Mouse (Mus musculus) midbrain, embryonic 16.5 days (tissue): ENCODE results near the gene Yes1. TPM values are rescaled to one million over a fixed set of nuclear protein-coding genes. Genes with fewer than 3 reads are reported as not detected.
A peak's percentile ranks its signal among the peaks of the same experiment; 100 is the strongest.
"Not testable (repeated sequence)": the region's sequence is repeated elsewhere in the genome, so short reads cannot be mapped to it uniquely, and the experiment has no call there.

Source experiments
- ATAC-seq: fragments of 200-750 bp; cut with Nextera tagmentation; 2 replicates; pipeline ENCODE4 v1.8.0; 2017; ENCODE audit warnings: moderate TSS enrichment
- H3K27ac ChIP-seq: fragments of 300-500 bp; sonication (generic); 2 replicates; pipeline ENCODE4 v1.5.1; 2014; ENCODE audit warnings: mild to moderate bottlenecking, low read length, mixed read lengths
- H3K27me3 ChIP-seq: fragments of 300-500 bp; sonication (generic); 2 replicates; pipeline ENCODE4 v1.6.1; 2014; ENCODE audit warnings: low read depth, low read length, mixed read lengths; ENCODE audit not compliant: control insufficient read depth, insufficient read depth
- H3K36me3 ChIP-seq: fragments of 300-500 bp; sonication (generic); 2 replicates; pipeline ENCODE4 v1.6.1; 2014; ENCODE audit warnings: mild to moderate bottlenecking, low read length, moderate library complexity, mixed read lengths; ENCODE audit not compliant: control insufficient read depth, insufficient read depth
- H3K4me1 ChIP-seq: fragments of 300-500 bp; sonication (generic); 2 replicates; pipeline ENCODE4 v1.6.1; 2014; ENCODE audit warnings: mild to moderate bottlenecking, low read length, mixed read lengths; ENCODE audit not compliant: control insufficient read depth, insufficient read depth
- H3K4me2 ChIP-seq: fragments of 300-500 bp; sonication (generic); 2 replicates; pipeline ENCODE4 v1.6.1; 2014; ENCODE audit warnings: mild to moderate bottlenecking, low read length, mixed read lengths
- H3K4me3 ChIP-seq: fragments of 300-500 bp; sonication (generic); 2 replicates; pipeline ENCODE4 v1.5.1; 2014; ENCODE audit warnings: low read depth, mild to moderate bottlenecking, low read length, moderate library complexity, mixed read lengths
- H3K9ac ChIP-seq: fragments of 300-500 bp; sonication (generic); 2 replicates; pipeline ENCODE4 v1.6.1; 2014; ENCODE audit warnings: low read depth, low read length, mixed read lengths
- H3K9me3 ChIP-seq: fragments of 300-500 bp; sonication (generic); replicated peaks from 2 replicates; pipeline ENCODE4 v1.6.1; 2014; ENCODE audit warnings: mild to moderate bottlenecking, low read length, mixed read lengths; ENCODE audit not compliant: control insufficient read depth, poor library complexity, severe bottlenecking
- WGBS: fragments of 180-500 bp; shearing (Covaris S2); extraction: QIAGEN DNeasy Blood & Tissue Kit; methylation state at CpG from one replicate; pipeline ENCODE4 v1.1.7; 2014; 5-methylcytosine and 5-hydroxymethylcytosine counted together
- polyA plus RNA-seq: library from polyadenylated mRNA; unstranded; fragments of >200 nt; fragmentation: Nextera tagmentation; extraction: Ambion mirVana; gene quantifications from 2 replicates; pipeline ENCODE4 v1.2.1, GENCODE M21; 2015

The Yes1 gene
- polyA plus RNA-seq, 1 experiment from 2014 or later, result 18.6 TPM

DNA sequence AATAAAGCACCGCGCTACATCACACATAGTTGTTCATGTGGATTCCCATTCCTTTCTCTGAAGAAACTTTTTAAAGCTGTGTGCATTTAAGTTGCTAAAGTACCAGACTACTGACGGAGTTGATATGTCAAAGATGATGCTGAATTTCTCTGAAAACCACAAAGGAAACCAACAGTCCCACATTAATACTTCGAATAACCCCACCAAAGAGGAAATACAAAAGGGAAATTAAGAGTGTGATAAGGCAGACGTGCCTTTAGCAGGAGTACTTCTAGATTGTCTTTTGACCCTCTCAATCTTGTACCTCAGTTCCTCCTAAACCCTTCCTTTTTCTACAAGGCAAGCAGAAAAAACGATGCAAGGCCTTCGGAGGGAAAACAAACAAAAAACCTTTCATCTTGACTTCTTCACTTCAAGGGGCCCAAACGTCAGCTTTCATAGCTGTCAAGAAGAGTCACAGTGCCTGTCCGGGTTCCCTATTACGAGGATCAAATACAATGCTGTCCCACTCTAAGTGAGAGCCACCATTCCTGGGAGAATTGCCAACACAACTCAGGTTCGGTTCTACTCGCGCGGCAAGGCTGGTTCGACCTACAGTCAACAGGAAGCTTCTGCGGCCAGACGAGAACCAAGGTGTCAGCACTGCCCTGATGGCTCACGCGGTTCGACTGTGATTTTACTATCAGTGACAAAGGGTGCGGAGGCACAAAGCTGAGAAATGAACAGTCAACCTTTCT lies 739 bp upstream of the Yes1 start:
- H3K27me3 ChIP-seq, result no peaks in the 10 kb centered on the region
- H3K9me3 ChIP-seq, result no peaks in the 10 kb centered on the region
- H3K27ac ChIP-seq, result peak overlapping the region; percentile 86
- no peaks in the 10 kb centered on the region for H3K36me3 ChIP-seq
- peak overlapping the region; percentile 87 for H3K4me2 ChIP-seq
- peak overlapping the region; percentile 94 for H3K9ac ChIP-seq
- H3K4me1 ChIP-seq, result peaks cover 14% of the 10 kb centered on the region
- peak; percentile 73 for ATAC-seq
- 17% methylated on average over 21 of the region's 21 CpGs for WGBS
- H3K4me3 ChIP-seq, result peak overlapping the region; percentile 96

DNA sequence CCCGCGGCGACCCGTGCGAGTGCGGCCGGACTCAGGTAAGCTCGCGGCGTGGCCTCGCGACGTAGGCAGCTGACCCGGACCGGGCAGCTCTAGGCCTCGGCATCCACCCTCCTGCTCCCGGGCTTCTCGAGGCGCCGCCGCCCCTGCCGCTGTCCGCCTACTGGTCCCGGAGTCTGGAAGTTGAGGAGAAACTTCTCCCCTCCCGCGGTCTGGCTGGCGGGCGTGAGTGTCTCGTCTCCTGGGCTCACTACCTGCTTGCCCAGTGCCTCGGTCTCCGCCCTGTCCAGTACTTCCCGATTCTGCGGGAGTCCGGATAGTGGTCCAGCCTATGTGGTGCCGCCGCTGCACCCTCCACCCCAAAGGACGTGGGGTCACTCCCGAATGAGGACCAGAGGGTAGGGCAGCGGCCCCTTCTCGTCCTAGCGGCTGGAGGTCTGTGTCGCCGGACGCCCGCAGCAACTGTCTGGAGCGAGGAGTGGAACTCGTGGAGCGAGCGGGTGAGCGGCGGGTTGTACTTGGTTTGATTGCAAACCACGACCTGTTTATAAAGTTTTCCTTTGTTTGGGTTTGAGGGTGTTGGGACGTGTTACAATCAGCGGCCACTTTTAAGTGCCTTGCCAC lies 480 bp downstream of the Yes1 start:
- Histone ChIP-seq H3K27me3 (no peaks in the 10 kb centered on the region), H3K4me2 (peak overlapping the region; percentile 87), H3K36me3 (no peaks in the 10 kb centered on the region), H3K9me3 (no peaks in the 10 kb centered on the region), H3K9ac (peak overlapping the region; percentile 94), H3K4me3 (peak overlapping the region; percentile 96), H3K4me1 (peaks cover 17% of the 10 kb centered on the region), H3K27ac (peak overlapping the region; percentile 86)
- ATAC-seq, result peak; percentile 83
- under 1% methylated on average over 48 of the region's 54 CpGs for whole genome bisulfite sequencing

- no peak for ATAC-seq
- H3K9ac ChIP-seq, result no peak overlapping the region
- no peak overlapping the region for H3K4me2 ChIP-seq
- peaks cover 17% of the 10 kb centered on the region for H3K4me1 ChIP-seq
- WGBS, result 65% methylated on average over 2 of the region's 2 CpGs
- no peaks in the 10 kb centered on the region for H3K27me3 ChIP-seq
- H3K9me3 ChIP-seq, result no peaks in the 10 kb centered on the region
- H3K36me3 ChIP-seq, result no peaks in the 10 kb centered on the region
- peak overlapping the region; percentile 58 for H3K27ac ChIP-seq
- H3K4me3 ChIP-seq, result no peak overlapping the region
These were observed 3.3 kb downstream of the Yes1 start for GRCm38 (mm10) chr5:32614291-32614690.

DNA sequence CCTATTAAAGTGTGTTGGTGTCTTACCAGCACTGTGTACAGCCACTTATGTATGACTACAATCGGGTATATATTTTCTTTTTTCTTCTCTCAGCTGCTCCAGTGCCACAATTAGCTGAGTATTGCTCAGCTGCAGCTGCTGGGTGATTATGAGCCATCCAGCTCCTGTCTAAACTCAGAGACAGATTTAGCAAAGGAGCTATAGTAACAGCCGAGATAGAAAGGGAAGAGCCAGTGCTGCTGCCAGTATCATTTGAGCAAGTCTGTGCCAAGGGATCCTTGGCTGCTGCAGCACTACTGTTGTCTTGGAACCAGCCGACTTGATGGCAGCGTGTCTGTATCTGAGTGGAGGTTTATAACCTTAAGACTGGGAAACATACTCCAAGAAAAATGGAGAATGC lies 3.7 kb downstream of the Yes1 start:
- peak overlapping the region; percentile 58 for H3K27ac ChIP-seq
- H3K4me3 ChIP-seq, result no peak overlapping the region
- WGBS, result 60% methylated on average over 4 of the region's 4 CpGs
- peaks cover 17% of the 10 kb centered on the region for H3K4me1 ChIP-seq
- no peak overlapping the region for H3K9ac ChIP-seq
- H3K4me2 ChIP-seq, result no peak overlapping the region
- H3K9me3 ChIP-seq, result no peaks in the 10 kb centered on the region
- no peak for ATAC-seq
- no peaks in the 10 kb centered on the region for H3K36me3 ChIP-seq
- no peaks in the 10 kb centered on the region for H3K27me3 ChIP-seq

DNA sequence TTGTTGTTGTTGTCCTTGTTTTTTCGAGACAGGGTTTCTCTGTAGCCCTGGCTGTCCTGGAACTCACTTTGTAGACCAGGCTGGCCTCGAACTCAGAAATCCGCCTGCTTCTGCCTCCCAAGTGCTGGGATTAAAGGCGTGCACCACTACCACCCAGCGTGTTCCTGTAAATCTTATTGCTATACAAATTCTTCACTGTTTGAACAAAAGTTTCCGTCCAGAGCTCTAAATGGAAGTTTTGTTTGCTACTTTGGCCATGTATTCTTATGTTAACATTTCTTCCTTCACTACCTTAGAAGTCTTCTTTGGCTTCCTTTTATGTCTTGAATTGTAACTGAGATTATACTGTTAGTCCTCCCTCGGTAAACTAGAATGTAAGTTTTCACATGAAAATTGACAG lies 5.5 kb downstream of the Yes1 start:
- not testable (repeated sequence) for H3K36me3 ChIP-seq, H3K4me2 ChIP-seq, H3K9me3 ChIP-seq, ATAC-seq, H3K4me3 ChIP-seq, H3K27ac ChIP-seq, H3K9ac ChIP-seq, H3K27me3 ChIP-seq
- WGBS, result 85% methylated on average over 7 of the region's 7 CpGs
- H3K4me1 ChIP-seq, result peaks cover 13% of the 10 kb centered on the region

- ATAC-seq, result no peak
- no peaks in the 10 kb centered on the region for H3K27me3 ChIP-seq
- H3K36me3 ChIP-seq, result no peaks in the 10 kb centered on the region
- no peak overlapping the region for H3K27ac ChIP-seq
- WGBS, result 88% methylated on average over 1 of the region's 1 CpGs
- H3K4me2 ChIP-seq, result no peak overlapping the region
- no peak overlapping the region for H3K9ac ChIP-seq
- no peaks in the 10 kb centered on the region for H3K9me3 ChIP-seq
- H3K4me3 ChIP-seq, result no peak overlapping the region
- H3K4me1 ChIP-seq, result peaks cover 6% of the 10 kb centered on the region; the same call in 1 of the 2 replicates
These were observed 6.9 kb downstream of the Yes1 start for GRCm38 (mm10) chr5:32617851-32618250.

GRCm38 (mm10) chr5:32623649-32624048 lies 12.7 kb downstream of the Yes1 start:
- no peak overlapping the region for H3K9ac ChIP-seq
- H3K4me1 ChIP-seq, result no peaks in the 10 kb centered on the region
- H3K4me3 ChIP-seq, result no peak overlapping the region
- ATAC-seq, result no peak
- no peaks in the 10 kb centered on the region for H3K9me3 ChIP-seq
- no peak overlapping the region for H3K27ac ChIP-seq
- H3K27me3 ChIP-seq, result no peaks in the 10 kb centered on the region
- H3K36me3 ChIP-seq, result no peaks in the 10 kb centered on the region
- H3K4me2 ChIP-seq, result no peak overlapping the region

DNA sequence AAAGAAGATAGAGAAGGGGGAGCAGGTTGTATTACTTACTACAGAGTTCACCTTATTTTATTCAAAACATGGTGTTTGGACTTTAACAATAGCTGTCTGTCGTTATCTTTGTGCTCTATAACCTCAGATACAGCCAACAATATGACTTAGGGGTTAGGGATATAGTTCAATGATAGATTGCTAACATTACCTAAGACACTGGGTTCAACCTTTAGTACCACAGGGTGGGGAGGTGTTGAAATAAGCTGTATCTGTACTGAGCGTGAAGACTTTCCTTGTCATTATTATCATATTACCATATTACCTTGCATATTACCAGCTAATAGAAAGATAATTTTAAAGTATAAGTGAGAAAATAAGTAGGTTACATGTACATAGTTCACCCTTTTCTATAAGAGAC lies 13.8 kb downstream of the Yes1 start:
- no peaks in the 10 kb centered on the region for H3K4me1 ChIP-seq
- 96% methylated on average over 2 of the region's 2 CpGs for WGBS
- no peaks in the 10 kb centered on the region for H3K27me3 ChIP-seq
- no peak overlapping the region for H3K4me3 ChIP-seq
- no peaks in the 10 kb centered on the region for H3K9me3 ChIP-seq
- H3K9ac ChIP-seq, result no peak overlapping the region
- no peak overlapping the region for H3K4me2 ChIP-seq
- H3K27ac ChIP-seq, result no peak overlapping the region
- H3K36me3 ChIP-seq, result no peaks in the 10 kb centered on the region
- no peak for ATAC-seq

- no peaks in the 10 kb centered on the region for H3K9me3 ChIP-seq
- no peak overlapping the region for H3K27ac ChIP-seq
- H3K4me3 ChIP-seq, result no peak overlapping the region
- ATAC-seq, result no peak
- no peaks in the 10 kb centered on the region for H3K4me1 ChIP-seq
- H3K27me3 ChIP-seq, result no peaks in the 10 kb centered on the region
- no peaks in the 10 kb centered on the region for H3K36me3 ChIP-seq
- H3K9ac ChIP-seq, result no peak overlapping the region
- H3K4me2 ChIP-seq, result no peak overlapping the region
These were observed 22.2 kb downstream of the Yes1 start for GRCm38 (mm10) chr5:32633185-32633584.
